Mouse (Mus musculus): ENCODE results near the gene Ap1m1. TPM values are rescaled to one million over a fixed set of nuclear protein-coding genes. Genes with fewer than 3 reads are reported as not detected.

The Ap1m1 gene
- polyA plus RNA-seq (2016; fragmentation: Nextera tagmentation; extraction: Ambion mirVana) = 206 and 207 TPM in 2 replicates

- peak; percentile 96 for ATAC-seq (ENCODE audit: low FRiP score, low read depth)
- no peaks in the 10 kb centered on the region for H3K9me3 ChIP-seq
- H3K27ac ChIP-seq = peak within 1 kb of the TSS; percentile 84
- peaks cover 8% of the 10 kb centered on the region for H3K36me3 ChIP-seq
- no peaks in the 10 kb centered on the region for H3K27me3 ChIP-seq (replicated peaks)
- H3K4me3 ChIP-seq = peak within 1 kb of the TSS; percentile 64
- H3K4me1 ChIP-seq = peaks cover 22% of the 10 kb centered on the region
- under 1% methylated on average over 54 of the region's 54 CpGs for WGBS
- peak within 1 kb of the TSS; percentile 78 for H3K4me2 ChIP-seq (replicated peaks)
- H3K9ac ChIP-seq = peak within 1 kb of the TSS; percentile 62
These were observed at the start of gene Ap1m1 for GRCm38 (mm10) chr8:72239499-72240402. TSS of gene Ap1m1 (plus strand) at chr8:72240018.

- H3K4me2 ChIP-seq (replicated peaks) = no peak overlapping the region
- 84% methylated on average over 2 of the region's 2 CpGs for WGBS
- no peak overlapping the region for H3K4me3 ChIP-seq
- H3K36me3 ChIP-seq = no peaks in the 10 kb centered on the region
- ATAC-seq (ENCODE audit: low FRiP score, low read depth) = no peak
- no peak overlapping the region for H3K9ac ChIP-seq
- no peaks in the 10 kb centered on the region for H3K4me1 ChIP-seq
- H3K27me3 ChIP-seq (replicated peaks) = no peaks in the 10 kb centered on the region
- H3K27ac ChIP-seq = no peak overlapping the region
- no peaks in the 10 kb centered on the region for H3K9me3 ChIP-seq
These were observed 49.6 kb upstream of the Ap1m1 start for GRCm38 (mm10) chr8:72190215-72190539.

GRCm38 (mm10) chr8:72192065-72192464 is 47.8 kb upstream of the Ap1m1 start:
- Histone ChIP-seq H3K9ac (no peak overlapping the region), H3K36me3 (no peaks in the 10 kb centered on the region), H3K4me3 (no peak overlapping the region), H3K4me1 (no peaks in the 10 kb centered on the region), H3K9me3 (no peaks in the 10 kb centered on the region), H3K27ac (no peak overlapping the region), H3K27me3 (replicated peaks) (no peaks in the 10 kb centered on the region), H3K4me2 (replicated peaks) (no peak overlapping the region)
- ATAC-seq (ENCODE audit: low FRiP score, low read depth) = no peak

GRCm38 (mm10) chr8:72197997-72198396 is 41.8 kb upstream of the Ap1m1 start:
- H3K4me1 ChIP-seq = no peaks in the 10 kb centered on the region
- no peaks in the 10 kb centered on the region for H3K27me3 ChIP-seq (replicated peaks)
- H3K4me3 ChIP-seq = no peak overlapping the region
- H3K27ac ChIP-seq = no peak overlapping the region
- WGBS = 70% methylated on average over 8 of the region's 8 CpGs
- ATAC-seq (ENCODE audit: low FRiP score, low read depth) = no peak
- H3K9me3 ChIP-seq = peaks cover 16% of the 10 kb centered on the region
- H3K4me2 ChIP-seq (replicated peaks) = no peak overlapping the region
- no peak overlapping the region for H3K9ac ChIP-seq
- H3K36me3 ChIP-seq = no peaks in the 10 kb centered on the region

- Histone ChIP-seq H3K4me3 (no peak overlapping the region), H3K27me3 (replicated peaks) (0 out of 2 replicates have a peak, but pooled peaks cover 7% of the 10 kb centered on the region), H3K9ac (no peak overlapping the region), H3K9me3 (peaks cover 15% of the 10 kb centered on the region), H3K4me2 (replicated peaks) (no peak overlapping the region), H3K36me3 (no peaks in the 10 kb centered on the region), H3K27ac (no peak overlapping the region), H3K4me1 (no peaks in the 10 kb centered on the region)
- WGBS = 83% methylated on average over 1 of the region's 1 CpGs
- ATAC-seq (ENCODE audit: low FRiP score, low read depth) = no peak
These were observed 31.2 kb upstream of the Ap1m1 start for GRCm38 (mm10) chr8:72208582-72208981.

- 79% methylated on average over 4 of the region's 4 CpGs for WGBS
- 0 out of 2 replicates have a peak, but pooled peaks cover under 1% of the 10 kb centered on the region for H3K9me3 ChIP-seq
These were observed 29.6 kb upstream of the Ap1m1 start for GRCm38 (mm10) chr8:72210222-72210621.

GRCm38 (mm10) chr8:72210710-72211109 is 29.1 kb upstream of the Ap1m1 start:
- 55% methylated on average over 2 of the region's 2 CpGs for WGBS
- no peak overlapping the region for H3K4me3 ChIP-seq
- H3K4me1 ChIP-seq = no peaks in the 10 kb centered on the region
- no peak overlapping the region for H3K9ac ChIP-seq
- H3K27me3 ChIP-seq (replicated peaks) = peaks cover 12% of the 10 kb centered on the region; the same call in 1 of the 2 replicates
- no peak overlapping the region for H3K27ac ChIP-seq
- H3K36me3 ChIP-seq = no peaks in the 10 kb centered on the region
- ATAC-seq (ENCODE audit: low FRiP score, low read depth) = no peak
- H3K4me2 ChIP-seq (replicated peaks) = no peak overlapping the region
- no peaks in the 10 kb centered on the region for H3K9me3 ChIP-seq

More at GRCm38 (mm10) chr8:72210222-72210621, 29.6 kb upstream of the Ap1m1 start:
- Histone ChIP-seq H3K27ac (no peak overlapping the region), H3K4me1 (no peaks in the 10 kb centered on the region), H3K4me2 (replicated peaks) (no peak overlapping the region), H3K36me3 (no peaks in the 10 kb centered on the region), H3K4me3 (no peak overlapping the region), H3K9ac (no peak overlapping the region), H3K27me3 (replicated peaks) (peaks cover 11% of the 10 kb centered on the region; the same call in 1 of the 2 replicates)
- ATAC-seq (ENCODE audit: low FRiP score, low read depth) = no peak

- no peak overlapping the region for H3K9ac ChIP-seq
- ATAC-seq (ENCODE audit: low FRiP score, low read depth) = no peak
- H3K4me2 ChIP-seq (replicated peaks) = no peak overlapping the region
- 87% methylated on average over 1 of the region's 1 CpGs for WGBS
- no peaks in the 10 kb centered on the region for H3K4me1 ChIP-seq
- H3K36me3 ChIP-seq = no peaks in the 10 kb centered on the region
- no peak overlapping the region for H3K27ac ChIP-seq
- H3K9me3 ChIP-seq = no peaks in the 10 kb centered on the region
- no peak overlapping the region for H3K4me3 ChIP-seq
- H3K27me3 ChIP-seq (replicated peaks) = peaks cover 12% of the 10 kb centered on the region; the same call in 1 of the 2 replicates
These were observed 28.0 kb upstream of the Ap1m1 start for GRCm38 (mm10) chr8:72211846-72212245.

GRCm38 (mm10) chr8:72212751-72213150 is 27.1 kb upstream of the Ap1m1 start, which contains the start of gene Cib3:
TSS of gene Cib3 (minus strand) at chr8:72212837.
- Histone ChIP-seq H3K36me3 (no peaks in the 10 kb centered on the region), H3K27me3 (replicated peaks) (peaks cover 12% of the 10 kb centered on the region; the same call in 1 of the 2 replicates), H3K27ac (no peak within 1 kb of the TSS), H3K9ac (no peak within 1 kb of the TSS), H3K4me2 (replicated peaks) (no peak within 1 kb of the TSS), H3K4me3 (no peak within 1 kb of the TSS), H3K9me3 (no peaks in the 10 kb centered on the region), H3K4me1 (no peaks in the 10 kb centered on the region)
- 69% methylated on average over 4 of the region's 4 CpGs for WGBS
- no peak for ATAC-seq (ENCODE audit: low FRiP score, low read depth)

GRCm38 (mm10) chr8:72213536-72213935 is 26.3 kb upstream of the Ap1m1 start, which contains the start of gene Gm11034:
TSS of gene Gm11034 (minus strand) at chr8:72213636.
- no peaks in the 10 kb centered on the region for H3K9me3 ChIP-seq
- H3K9ac ChIP-seq = no peak within 1 kb of the TSS
- H3K4me2 ChIP-seq (replicated peaks) = no peak within 1 kb of the TSS
- no peak within 1 kb of the TSS for H3K27ac ChIP-seq
- peaks cover 12% of the 10 kb centered on the region; the same call in 1 of the 2 replicates for H3K27me3 ChIP-seq (replicated peaks)
- 77% methylated on average over 4 of the region's 4 CpGs for WGBS
- no peak for ATAC-seq (ENCODE audit: low FRiP score, low read depth)
- no peaks in the 10 kb centered on the region for H3K36me3 ChIP-seq
- no peaks in the 10 kb centered on the region for H3K4me1 ChIP-seq
- H3K4me3 ChIP-seq = no peak within 1 kb of the TSS

- H3K27ac ChIP-seq = no peak overlapping the region
- 37% methylated on average over 2 of the region's 2 CpGs for WGBS
- ATAC-seq (ENCODE audit: low FRiP score, low read depth) = no peak
- H3K9me3 ChIP-seq = no peaks in the 10 kb centered on the region
- H3K4me2 ChIP-seq (replicated peaks) = no peak overlapping the region
- no peaks in the 10 kb centered on the region for H3K36me3 ChIP-seq
- H3K27me3 ChIP-seq (replicated peaks) = peaks cover 12% of the 10 kb centered on the region; the same call in 1 of the 2 replicates
- no peak overlapping the region for H3K4me3 ChIP-seq
- peaks cover under 1% of the 10 kb centered on the region; the same call in 1 of the 2 replicates for H3K4me1 ChIP-seq
- H3K9ac ChIP-seq = no peak overlapping the region
These were observed 24.8 kb upstream of the Ap1m1 start for GRCm38 (mm10) chr8:72215060-72215459.

- 36% methylated on average over 1 of the region's 1 CpGs for WGBS
- no peaks in the 10 kb centered on the region for H3K36me3 ChIP-seq
- ATAC-seq (ENCODE audit: low FRiP score, low read depth) = no peak
- H3K27ac ChIP-seq = no peak overlapping the region
- peaks cover 12% of the 10 kb centered on the region; the same call in 1 of the 2 replicates for H3K27me3 ChIP-seq (replicated peaks)
- no peak overlapping the region for H3K4me3 ChIP-seq
- H3K9me3 ChIP-seq = no peaks in the 10 kb centered on the region
- H3K4me2 ChIP-seq (replicated peaks) = no peak overlapping the region
- H3K4me1 ChIP-seq = peaks cover 8% of the 10 kb centered on the region
- H3K9ac ChIP-seq = no peak overlapping the region
These were observed 23.9 kb upstream of the Ap1m1 start for GRCm38 (mm10) chr8:72215871-72216270.

Measured in neural tube, embryonic 12.5 days (tissue).